Mouse (Mus musculus): ENCODE data around the gene Ralgps2. TPM values are rescaled to one million over a fixed set of nuclear protein-coding genes. Genes with fewer than 3 reads are reported as not detected.
A peak's percentile ranks its signal among the peaks of the same experiment; 100 is the strongest.

Ralgps2 gene
- polyA plus RNA-seq, 1 experiment = 123 TPM

DNA sequence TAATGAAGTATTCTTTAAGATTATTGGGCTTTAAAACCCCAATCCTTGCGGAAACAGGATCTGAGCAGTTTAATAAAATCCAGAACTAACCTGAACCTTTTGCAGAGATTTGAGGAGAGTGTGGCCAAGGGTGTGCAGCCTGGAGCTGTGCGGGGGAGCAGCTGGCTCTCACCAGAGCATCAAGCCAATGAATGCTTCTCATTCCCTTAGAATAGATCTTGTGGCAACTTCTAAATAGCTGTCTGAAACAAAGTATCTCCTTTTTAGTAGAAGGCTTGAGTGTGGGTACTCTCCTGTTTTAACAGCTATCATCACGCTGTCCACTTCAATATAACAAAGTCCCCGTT lies 25.1 kb upstream of the Ralgps2 start:
- peak overlapping the region; percentile 5 for H3K27ac ChIP-seq (ENCODE audit: control insufficient read depth, insufficient read depth, low read depth, low read length)
- no peaks in the 10 kb centered on the region for H3K27me3 ChIP-seq (ENCODE audit: control insufficient read depth, insufficient read depth, low read length)
- H3K36me3 ChIP-seq (ENCODE audit: control insufficient read depth, insufficient read depth, low read length) = no peaks in the 10 kb centered on the region
- TF ChIP-seq POLR2A (IDR thresholded peaks at IDR 0.05; ENCODE audit: control insufficient read depth, low read depth, low read length) (no peak), CTCF (IDR thresholded peaks at IDR 0.05; ENCODE audit: control insufficient read depth, insufficient read depth, insufficient replicate concordance, low read depth, low read length) (no peak)
- no peak overlapping the region for H3K4me3 ChIP-seq (ENCODE audit: control insufficient read depth, low read depth, low read length)
- H3K4me1 ChIP-seq (ENCODE audit: control insufficient read depth, insufficient read depth, low read length) = peaks cover 12% of the 10 kb centered on the region

DNA sequence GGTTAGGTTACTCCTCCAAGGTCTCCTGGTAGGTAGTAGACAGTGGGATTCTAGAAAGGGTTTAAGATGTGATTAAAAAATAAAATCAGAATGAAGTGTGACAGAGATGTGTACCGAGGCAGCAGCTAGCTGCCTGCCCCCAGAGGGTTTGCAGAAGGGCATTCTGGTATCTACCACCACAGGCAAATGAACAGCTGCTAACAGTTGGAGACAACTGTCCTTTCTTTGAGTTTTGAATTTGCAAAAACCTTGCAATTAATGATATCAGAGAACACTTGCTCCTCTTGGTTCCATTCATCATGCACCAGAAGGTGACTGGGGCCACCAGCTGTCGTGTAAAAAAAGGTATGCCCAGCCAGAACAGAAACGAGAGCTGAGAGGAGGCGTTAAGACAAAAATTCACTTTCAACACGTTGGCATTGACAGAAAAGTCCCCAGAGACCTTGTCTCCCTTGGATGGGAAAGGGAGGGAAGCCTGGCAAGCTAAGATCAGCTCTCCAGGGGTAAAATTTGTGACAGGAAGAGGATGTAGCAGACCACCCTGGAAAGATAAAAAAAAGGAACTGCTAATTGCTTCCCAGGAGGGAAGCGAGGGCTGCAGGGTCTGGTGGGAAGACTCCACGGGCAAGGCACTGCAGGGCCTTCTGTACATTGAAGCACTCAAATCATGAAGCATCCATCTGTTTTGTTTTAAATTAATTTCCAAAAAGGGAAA lies 24.6 kb upstream of the Ralgps2 start:
- H3K27me3 ChIP-seq (ENCODE audit: control insufficient read depth, insufficient read depth, low read length) = no peaks in the 10 kb centered on the region
- peaks cover 9% of the 10 kb centered on the region for H3K4me1 ChIP-seq (ENCODE audit: control insufficient read depth, insufficient read depth, low read length)
- H3K27ac ChIP-seq (ENCODE audit: control insufficient read depth, insufficient read depth, low read depth, low read length) = peak overlapping the region; percentile 5
- TF ChIP-seq CTCF (IDR thresholded peaks at IDR 0.05; ENCODE audit: control insufficient read depth, insufficient read depth, insufficient replicate concordance, low read depth, low read length) = no peak
- no peak for TF ChIP-seq POLR2A (IDR thresholded peaks at IDR 0.05; ENCODE audit: control insufficient read depth, low read depth, low read length)
- H3K4me3 ChIP-seq (ENCODE audit: control insufficient read depth, low read depth, low read length) = no peak overlapping the region
- H3K36me3 ChIP-seq (ENCODE audit: control insufficient read depth, insufficient read depth, low read length) = no peaks in the 10 kb centered on the region

GRCm38 (mm10) chr1:156961481-156962265 lies 22.2 kb upstream of the Ralgps2 start:
- TF ChIP-seq CTCF (IDR thresholded peaks at IDR 0.05; ENCODE audit: control insufficient read depth, insufficient read depth, insufficient replicate concordance, low read depth, low read length) (no peak), POLR2A (IDR thresholded peaks at IDR 0.05; ENCODE audit: control insufficient read depth, low read depth, low read length) (no peak)
- Histone ChIP-seq H3K4me1 (ENCODE audit: control insufficient read depth, insufficient read depth, low read length) (no peaks in the 10 kb centered on the region; the same call in 1 of the 2 replicates), H3K27ac (ENCODE audit: control insufficient read depth, insufficient read depth, low read depth, low read length) (no peak overlapping the region)

GRCm38 (mm10) chr1:156959004-156959403 lies 19.6 kb upstream of the Ralgps2 start:
- H3K27ac ChIP-seq (ENCODE audit: control insufficient read depth, insufficient read depth, low read depth, low read length) = no peak overlapping the region; the same call in 1 of the 2 replicates
- no peak for TF ChIP-seq POLR2A (IDR thresholded peaks at IDR 0.05; ENCODE audit: control insufficient read depth, low read depth, low read length)
- no peak for TF ChIP-seq CTCF (IDR thresholded peaks at IDR 0.05; ENCODE audit: control insufficient read depth, insufficient read depth, insufficient replicate concordance, low read depth, low read length)
- no peak overlapping the region for H3K4me3 ChIP-seq (ENCODE audit: control insufficient read depth, low read depth, low read length)
- H3K36me3 ChIP-seq (ENCODE audit: control insufficient read depth, insufficient read depth, low read length) = no peaks in the 10 kb centered on the region
- peaks cover 2% of the 10 kb centered on the region; the same call in 1 of the 2 replicates for H3K4me1 ChIP-seq (ENCODE audit: control insufficient read depth, insufficient read depth, low read length)
- no peaks in the 10 kb centered on the region for H3K27me3 ChIP-seq (ENCODE audit: control insufficient read depth, insufficient read depth, low read length)

More at GRCm38 (mm10) chr1:156961481-156962265, 22.2 kb upstream of the Ralgps2 start:
- no peaks in the 10 kb centered on the region for H3K27me3 ChIP-seq (ENCODE audit: control insufficient read depth, insufficient read depth, low read length)
- H3K4me3 ChIP-seq (ENCODE audit: control insufficient read depth, low read depth, low read length) = no peak overlapping the region
- no peaks in the 10 kb centered on the region for H3K36me3 ChIP-seq (ENCODE audit: control insufficient read depth, insufficient read depth, low read length)

DNA sequence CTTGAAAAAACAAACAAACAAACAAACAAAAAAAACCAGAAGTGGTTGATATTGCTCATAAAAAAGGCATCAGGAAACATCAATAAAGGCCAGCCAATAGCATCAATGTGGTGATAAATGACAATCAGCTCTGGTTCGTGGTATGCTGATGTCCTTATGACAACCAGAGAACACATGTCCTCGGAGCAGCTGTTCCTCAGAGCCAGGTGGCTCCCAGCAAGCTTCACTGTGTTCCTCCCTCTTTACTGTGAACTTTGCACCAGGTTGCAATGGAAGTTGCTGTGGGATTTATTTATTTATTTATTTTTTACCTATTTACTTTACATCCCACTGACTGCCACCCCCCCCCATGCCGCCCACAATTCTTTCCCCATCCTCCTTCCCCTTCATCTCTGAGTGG lies 17.9 kb upstream of the Ralgps2 start:
- Histone ChIP-seq H3K27ac (ENCODE audit: control insufficient read depth, insufficient read depth, low read depth, low read length) (no peak overlapping the region), H3K4me3 (ENCODE audit: control insufficient read depth, low read depth, low read length) (no peak overlapping the region), H3K4me1 (ENCODE audit: control insufficient read depth, insufficient read depth, low read length) (peaks cover 4% of the 10 kb centered on the region), H3K27me3 (ENCODE audit: control insufficient read depth, insufficient read depth, low read length) (no peaks in the 10 kb centered on the region), H3K36me3 (ENCODE audit: control insufficient read depth, insufficient read depth, low read length) (no peaks in the 10 kb centered on the region)
- TF ChIP-seq CTCF (IDR thresholded peaks at IDR 0.05; ENCODE audit: control insufficient read depth, insufficient read depth, insufficient replicate concordance, low read depth, low read length) (no peak), POLR2A (IDR thresholded peaks at IDR 0.05; ENCODE audit: control insufficient read depth, low read depth, low read length) (no peak)

DNA sequence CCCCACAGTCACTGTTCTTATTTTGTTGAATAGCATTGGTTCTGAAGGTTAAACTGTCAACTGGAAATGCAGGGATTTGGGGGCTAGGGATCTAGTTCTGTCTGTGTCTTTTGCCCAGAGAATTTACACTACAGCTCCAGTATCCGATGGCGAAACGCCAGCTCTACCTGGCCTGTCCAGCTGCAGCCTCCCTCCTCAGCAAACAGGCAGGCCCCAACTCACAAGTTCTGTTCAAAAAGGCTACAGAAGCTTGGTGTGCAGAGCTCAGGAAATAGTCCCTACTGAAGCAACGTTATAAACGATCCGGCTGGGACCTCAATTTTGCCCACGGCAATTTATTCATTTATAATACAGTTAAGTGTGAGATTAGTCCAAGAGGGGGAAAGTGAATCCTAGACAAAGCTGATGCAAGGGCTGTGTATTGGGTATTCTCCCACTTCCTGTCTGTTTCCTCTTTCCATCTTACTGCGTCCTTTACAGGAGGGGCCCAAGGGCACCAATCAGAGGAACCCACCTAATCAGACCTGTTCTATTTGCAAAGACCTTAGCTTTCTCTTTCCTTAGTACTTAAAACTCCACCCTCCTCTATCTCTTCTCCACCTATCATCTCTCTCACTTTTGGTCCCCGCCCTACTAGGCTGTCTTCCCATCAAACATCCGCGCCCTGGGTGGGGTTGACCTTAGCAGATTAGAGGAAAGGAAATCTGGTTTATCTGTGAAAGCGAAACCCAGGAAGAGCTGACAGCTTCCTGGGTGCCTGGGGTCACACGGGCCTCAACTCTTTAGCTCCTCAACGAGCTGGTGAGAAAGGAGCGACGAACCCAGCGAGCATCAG lies 16.7 kb upstream of the Ralgps2 start:
- Histone ChIP-seq H3K27ac (ENCODE audit: control insufficient read depth, insufficient read depth, low read depth, low read length) (no peak overlapping the region), H3K4me3 (ENCODE audit: control insufficient read depth, low read depth, low read length) (no peak overlapping the region), H3K36me3 (ENCODE audit: control insufficient read depth, insufficient read depth, low read length) (no peaks in the 10 kb centered on the region), H3K27me3 (ENCODE audit: control insufficient read depth, insufficient read depth, low read length) (no peaks in the 10 kb centered on the region), H3K4me1 (ENCODE audit: control insufficient read depth, insufficient read depth, low read length) (peaks cover 4% of the 10 kb centered on the region)
- no peak for TF ChIP-seq CTCF (IDR thresholded peaks at IDR 0.05; ENCODE audit: control insufficient read depth, insufficient read depth, insufficient replicate concordance, low read depth, low read length)
- no peak for TF ChIP-seq POLR2A (IDR thresholded peaks at IDR 0.05; ENCODE audit: control insufficient read depth, low read depth, low read length)

DNA sequence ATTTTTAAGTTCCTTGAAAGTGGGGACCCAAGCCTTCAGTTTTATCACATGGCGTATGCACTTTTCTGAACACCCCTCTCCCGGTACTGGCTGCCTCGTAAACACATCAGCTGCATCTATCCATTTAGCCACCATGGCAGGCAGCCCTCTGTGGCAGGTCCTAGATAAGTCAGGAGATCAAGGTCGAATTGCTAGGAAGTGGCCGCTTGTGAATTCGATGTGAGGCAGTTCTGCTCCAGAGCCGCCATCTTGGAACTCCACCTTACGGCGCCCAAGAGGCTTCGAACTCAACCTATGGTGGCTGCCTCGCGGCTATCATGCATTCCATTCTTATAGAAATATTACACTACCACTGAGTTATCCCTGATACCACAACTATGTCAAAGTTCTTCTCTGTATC lies 14.8 kb upstream of the Ralgps2 start:
- no peak for TF ChIP-seq POLR2A (IDR thresholded peaks at IDR 0.05; ENCODE audit: control insufficient read depth, low read depth, low read length)
- TF ChIP-seq CTCF (IDR thresholded peaks at IDR 0.05; ENCODE audit: control insufficient read depth, insufficient read depth, insufficient replicate concordance, low read depth, low read length) = no peak
- peak overlapping the region; percentile 69 for H3K4me3 ChIP-seq (ENCODE audit: control insufficient read depth, low read depth, low read length)
- H3K4me1 ChIP-seq (ENCODE audit: control insufficient read depth, insufficient read depth, low read length) = peaks cover 4% of the 10 kb centered on the region
- no peaks in the 10 kb centered on the region for H3K27me3 ChIP-seq (ENCODE audit: control insufficient read depth, insufficient read depth, low read length)
- no peaks in the 10 kb centered on the region for H3K36me3 ChIP-seq (ENCODE audit: control insufficient read depth, insufficient read depth, low read length)
- no peak overlapping the region for H3K27ac ChIP-seq (ENCODE audit: control insufficient read depth, insufficient read depth, low read depth, low read length)
